Mouse (Mus musculus) ES-E14 (cell line): ENCODE measurements at regions not wholly inside any gene's neighbourhood (a gene's known extent, or its start where the extent isn't known, plus 50 kb on each side); places are given as distances from the start of the nearest gene placed in this dataset.

ENCODE experiments used
- DNase-seq: peaks from one replicate; pipeline ENCODE4 v3.0.0-alpha.2; 2013; ENCODE audit warnings: low read depth, low spot score
- H3K27ac ChIP-seq: 2 replicates; pipeline ENCODE4 v1.5.1; 2012; ENCODE audit warnings: low read depth, mild to moderate bottlenecking, low read length, moderate library complexity, mixed read lengths; ENCODE audit not compliant: poor library complexity, insufficient read depth, severe bottlenecking
- H3K36me3 ChIP-seq: 2 replicates; pipeline ENCODE4 v1.6.1; 2012; ENCODE audit warnings: mild to moderate bottlenecking, low read length, moderate library complexity, mixed read lengths; ENCODE audit not compliant: control insufficient read depth, poor library complexity, insufficient read depth, severe bottlenecking
- H3K4me1 ChIP-seq, 2 experiments: fragments of 150-350 bp in 1 of 2; sonication (generic) in 1 of 2; 2 replicates each; pipeline ENCODE4 v1.6.1; 2012; ENCODE audit warnings: low read length in 2 of 2, mild to moderate bottlenecking in 1 of 2, mixed read lengths in 1 of 2; ENCODE audit not compliant: control insufficient read depth in 2 of 2, insufficient read depth in 2 of 2, poor library complexity in 1 of 2
- H3K4me3 ChIP-seq, 2 experiments: fragments of 150-350 bp in 1 of 2; sonication (generic) in 1 of 2; 2 replicates each; pipeline ENCODE4 v1.5.1; 2012; ENCODE audit warnings: low read length in 2 of 2, low read depth in 1 of 2, mild to moderate bottlenecking in 1 of 2, mixed read lengths in 1 of 2; ENCODE audit not compliant: insufficient read depth in 1 of 2, poor library complexity in 1 of 2, severe bottlenecking in 1 of 2
- H3K9ac ChIP-seq: 2 replicates; pipeline ENCODE4 v1.6.1; 2012; ENCODE audit warnings: low read depth, mild to moderate bottlenecking, low read length, mixed read lengths; ENCODE audit not compliant: poor library complexity, insufficient read depth, severe bottlenecking
- H3K9me3 ChIP-seq: fragments of 150-350 bp; sonication (generic); 2 replicates; pipeline ENCODE4 v1.6.1; 2012; ENCODE audit warnings: low read depth, mild to moderate bottlenecking, low read length; ENCODE audit not compliant: control insufficient read depth, insufficient read depth
- CHD2 ChIP-seq: IDR thresholded peaks from 2 replicates; pipeline ENCODE4 v1.6.1; 2014; ENCODE audit warnings: mild to moderate bottlenecking, low read depth, low read length, inconsistent platforms
- HCFC1 ChIP-seq: IDR thresholded peaks from 2 replicates; pipeline ENCODE4 v1.6.1; 2012; ENCODE audit warnings: low read length, inconsistent platforms, borderline replicate concordance; ENCODE audit not compliant: insufficient read depth
- MAFK ChIP-seq: IDR thresholded peaks from 2 replicates; pipeline ENCODE4 v1.6.1; 2014; ENCODE audit warnings: mild to moderate bottlenecking, low read depth, low read length, inconsistent platforms; ENCODE audit not compliant: insufficient read depth
- ZC3H11A ChIP-seq: IDR thresholded peaks from 2 replicates; pipeline ENCODE4 v1.6.1; 2012; ENCODE audit warnings: low read depth, mild to moderate bottlenecking, inconsistent platforms, low read length, borderline replicate concordance
- ZNF384 ChIP-seq: IDR thresholded peaks from 2 replicates; pipeline ENCODE4 v1.6.1; 2012; ENCODE audit warnings: low read depth, low read length, inconsistent platforms
- in situ Hi-C, 2 experiments: fragments of 600-800 bp; cut with MboI; formaldehyde crosslinking; loops; one replicate each; pipeline ENCODE4 v1.15.1; 2025; ENCODE audit warnings: low sequenced_read_pairs in 2 of 2, inconsistent platforms in 1 of 2; ENCODE audit not compliant: unreplicated experiment in 2 of 2

GRCm38 (mm10) chr2:133020173-133020837 is 74.6 kb upstream of the Fermt1 start:
- no peak overlapping the region for H3K4me3 ChIP-seq
- H3K36me3 ChIP-seq = no peaks in the 10 kb centered on the region
- H3K9me3 ChIP-seq = no peaks in the 10 kb centered on the region
- in situ Hi-C loops = no loop called here
- TF ChIP-seq ZC3H11A (0 out of 2 replicates have a peak, but pooled peaks have one; percentile 49), CHD2 (no peak), HCFC1 (no peak)
- H3K4me1 ChIP-seq = no peaks in the 10 kb centered on the region
- no peak overlapping the region for H3K27ac ChIP-seq
- DNase-seq = peak; percentile 69
- H3K9ac ChIP-seq = no peak overlapping the region

GRCm38 (mm10) chr2:133021244-133021643 is 75.5 kb upstream of the Fermt1 start:
- DNase-seq = no peak
- Histone ChIP-seq H3K4me3 (no peak overlapping the region), H3K9ac (no peak overlapping the region), H3K36me3 (no peaks in the 10 kb centered on the region), H3K4me1 (no peaks in the 10 kb centered on the region), H3K9me3 (no peaks in the 10 kb centered on the region), H3K27ac (no peak overlapping the region)
- TF ChIP-seq CHD2 = no peak
- TF ChIP-seq ZNF384 = no peak
- no peak for TF ChIP-seq HCFC1
- no peak for TF ChIP-seq ZC3H11A
- no peak for TF ChIP-seq MAFK
- in situ Hi-C loops = no loop called here

GRCm38 (mm10) chr2:133027038-133027437 is 81.3 kb upstream of the Fermt1 start:
- TF ChIP-seq HCFC1 (no peak), ZNF384 (no peak), CHD2 (no peak), ZC3H11A (no peak), MAFK (no peak)
- Histone ChIP-seq H3K9me3 (no peaks in the 10 kb centered on the region), H3K4me1 (no peaks in the 10 kb centered on the region), H3K36me3 (no peaks in the 10 kb centered on the region), H3K9ac (no peak overlapping the region), H3K27ac (no peak overlapping the region), H3K4me3 (no peak overlapping the region)
- DNase-seq = no peak
- in situ Hi-C loops = no loop called here

DNA sequence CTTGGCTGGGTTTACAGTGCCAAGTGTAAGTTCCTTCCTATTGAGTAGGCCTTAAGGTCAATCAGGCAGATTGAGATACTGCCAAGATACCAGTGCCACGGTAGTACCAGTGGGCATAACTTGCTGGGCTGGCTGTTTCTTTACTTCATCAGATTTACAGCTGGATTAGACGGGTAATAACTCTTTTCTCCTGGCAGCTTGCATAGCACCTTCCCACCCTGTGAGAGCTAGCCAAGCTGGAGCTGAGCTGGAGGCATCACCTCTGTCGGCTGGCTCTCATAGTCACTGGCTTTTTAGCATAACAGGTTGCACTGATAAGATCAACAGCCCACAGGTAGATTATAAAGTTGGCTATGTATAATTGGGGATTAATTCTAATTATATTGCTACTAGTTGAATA is 89.7 kb upstream of the Fermt1 start:
- no peaks in the 10 kb centered on the region for H3K9me3 ChIP-seq
- no peaks in the 10 kb centered on the region for H3K4me1 ChIP-seq
- no peak overlapping the region for H3K4me3 ChIP-seq
- no peak for DNase-seq
- H3K9ac ChIP-seq = no peak overlapping the region
- no peak overlapping the region for H3K27ac ChIP-seq
- in situ Hi-C loops = no loop called here
- no peaks in the 10 kb centered on the region for H3K36me3 ChIP-seq
- TF ChIP-seq ZNF384 (no peak), HCFC1 (no peak), MAFK (no peak), ZC3H11A (no peak), CHD2 (no peak)

DNA sequence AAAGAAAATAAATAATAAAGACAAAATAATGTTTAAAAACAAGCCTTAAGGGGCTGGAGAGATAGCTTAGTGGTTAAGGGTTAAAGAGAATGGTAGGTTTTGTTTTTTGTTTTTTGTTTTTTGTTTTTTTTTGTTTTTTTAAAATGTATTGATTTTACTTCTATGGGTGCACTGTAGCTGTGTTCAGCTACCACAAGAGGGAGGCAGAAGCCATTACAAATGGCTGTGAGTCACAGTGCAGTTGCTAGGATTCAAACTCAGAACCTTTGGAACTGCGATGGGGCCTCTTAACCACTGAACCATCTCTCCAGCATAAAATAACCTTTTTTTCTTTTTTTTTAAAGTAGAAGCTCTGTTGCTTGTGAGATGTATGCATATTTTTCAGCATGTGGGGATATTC is 95.0 kb upstream of the Fermt1 start:
- no peaks in the 10 kb centered on the region for H3K36me3 ChIP-seq
- H3K9me3 ChIP-seq = no peaks in the 10 kb centered on the region
- no peak for DNase-seq
- H3K4me1 ChIP-seq = no peaks in the 10 kb centered on the region
- no peak overlapping the region for H3K4me3 ChIP-seq
- H3K27ac ChIP-seq = no peak overlapping the region
- TF ChIP-seq CHD2 (no peak), ZC3H11A (no peak), HCFC1 (no peak), MAFK (no peak), ZNF384 (no peak)
- in situ Hi-C loops = no loop called here
- no peak overlapping the region for H3K9ac ChIP-seq
